Mouse (Mus musculus) G1E (cell line): ENCODE data around the gene Rapgef5. TPM values are rescaled to one million over a fixed set of nuclear protein-coding genes. Genes with fewer than 3 reads are reported as not detected.

Source experiments
- ATAC-seq: 2 replicates; pipeline ENCODE4 v1.8.0; 2016; ENCODE audit warnings: mild to moderate bottlenecking; ENCODE audit not compliant: insufficient number of reproducible peaks, poor library complexity, low FRiP score, severe bottlenecking; ENCODE audit errors: extremely low read depth
- DNase-seq: peaks from one replicate; pipeline ENCODE4 v3.0.0; 2012; ENCODE audit warnings: low spot score
- H3K27me3 ChIP-seq: 2 replicates; pipeline ENCODE4 v1.6.1; 2012; ENCODE audit warnings: mild to moderate bottlenecking, low read length, inconsistent platforms; ENCODE audit not compliant: insufficient read depth
- H3K36me3 ChIP-seq: replicated peaks from 2 replicates; pipeline ENCODE3; 2012; ENCODE audit warnings: mild to moderate bottlenecking, inconsistent platforms
- H3K4me1 ChIP-seq: 2 replicates; pipeline ENCODE4 v1.6.1; 2012; ENCODE audit warnings: low read depth, low read length, inconsistent platforms, mixed read lengths; ENCODE audit not compliant: insufficient read depth
- H3K4me3 ChIP-seq: 2 replicates; pipeline ENCODE4 v1.5.1; 2012; ENCODE audit warnings: low read depth, mild to moderate bottlenecking, inconsistent platforms, low read length, moderate library complexity, mixed read lengths
- H3K9me3 ChIP-seq: replicated peaks from 2 replicates; pipeline ENCODE4 v1.6.1; 2012; ENCODE audit warnings: inconsistent platforms
- CTCF ChIP-seq: IDR thresholded peaks from 2 replicates; pipeline ENCODE4 v1.5.1; 2012; ENCODE audit warnings: low read depth, low read length, inconsistent platforms, mixed read lengths
- GATA1 ChIP-seq: IDR thresholded peaks from 2 replicates; pipeline ENCODE4 v1.6.1; 2012; ENCODE audit warnings: borderline replicate concordance, low read length, inconsistent platforms, mixed read lengths
- GATA2 ChIP-seq: IDR thresholded peaks from 2 replicates; pipeline ENCODE4 v1.6.1; 2012; ENCODE audit warnings: low read depth, low read length, inconsistent platforms, borderline replicate concordance
- POLR2AphosphoS5 ChIP-seq: IDR thresholded peaks from 2 replicates; pipeline ENCODE4 v1.6.1; 2012; ENCODE audit warnings: low read depth, low read length, inconsistent platforms; ENCODE audit not compliant: insufficient replicate concordance
- TAL1 ChIP-seq: conservative IDR thresholded peaks from 2 replicates; pipeline ENCODE4 v1.6.1; 2012; ENCODE audit warnings: low read depth, low read length, inconsistent platforms, mixed read lengths
- polyA plus RNA-seq: library from polyadenylated mRNA; stranded (reverse); fragments of >175 nt; gene quantifications from 2 replicates; pipeline ENCODE4 v1.2.3, GENCODE M21; 2012
- total RNA-seq, 2 experiments: library from RNA; stranded (forward) in 1 of 2; stranded (reverse) in 1 of 2; fragments of 200-1000 nt in 1 of 2; fragments of >200 nt in 1 of 2; fragmentation: Nextera tagmentation in 1 of 2; gene quantifications; 2 replicates each; pipeline ENCODE4 v1.2.3; 2014 to 2017

The Rapgef5 gene
- total and polyA plus RNA-seq, 3 experiments: 0.66 TPM; not detected in 2

- DNase-seq (no peak), ATAC-seq (no peak)
- H3K4me1 ChIP-seq: no peaks in the 10 kb centered on the region
- H3K4me3 ChIP-seq: no peak overlapping the region
- H3K27me3 ChIP-seq: no peaks in the 10 kb centered on the region; the same call in 1 of the 2 replicates
- no peaks in the 10 kb centered on the region for H3K36me3 ChIP-seq
- TF ChIP-seq CTCF: no peak
- TF ChIP-seq POLR2AphosphoS5: no peak
- TF ChIP-seq TAL1: no peak
- no peak for TF ChIP-seq GATA2
- TF ChIP-seq GATA1: no peak
- H3K9me3 ChIP-seq: peaks cover 54% of the 10 kb centered on the region
Observed at GRCm38 (mm10) chr12:117684788-117685187, 168.5 kb downstream of the Rapgef5 start.

GRCm38 (mm10) chr12:117685336-117685735 is 169.1 kb downstream of the Rapgef5 start:
- Histone ChIP-seq H3K36me3 (no peaks in the 10 kb centered on the region), H3K4me3 (no peak overlapping the region), H3K27me3 (no peaks in the 10 kb centered on the region; the same call in 1 of the 2 replicates), H3K9me3 (peaks cover 49% of the 10 kb centered on the region), H3K4me1 (no peaks in the 10 kb centered on the region)
- no peak for ATAC-seq
- DNase-seq: no peak
- TF ChIP-seq POLR2AphosphoS5: no peak

- TF ChIP-seq CTCF (no peak), GATA1 (no peak), GATA2 (no peak), POLR2AphosphoS5 (no peak), TAL1 (no peak)
- ATAC-seq (no peak), DNase-seq (no peak)
- Histone ChIP-seq H3K4me1 (no peaks in the 10 kb centered on the region), H3K4me3 (no peak overlapping the region), H3K9me3 (peaks cover 39% of the 10 kb centered on the region), H3K27me3 (no peaks in the 10 kb centered on the region; the same call in 1 of the 2 replicates), H3K36me3 (no peaks in the 10 kb centered on the region)
Observed at GRCm38 (mm10) chr12:117686732-117687131, 170.5 kb downstream of the Rapgef5 start.

GRCm38 (mm10) chr12:117688655-117689548 is 172.6 kb downstream of the Rapgef5 start:
- TF ChIP-seq GATA2: no peak
- ATAC-seq (no peak), DNase-seq (no peak)
- no peaks in the 10 kb centered on the region for H3K4me1 ChIP-seq
- no peaks in the 10 kb centered on the region; the same call in 1 of the 2 replicates for H3K27me3 ChIP-seq
- H3K36me3 ChIP-seq: no peaks in the 10 kb centered on the region
- no peak overlapping the region for H3K4me3 ChIP-seq
- H3K9me3 ChIP-seq: peaks cover 26% of the 10 kb centered on the region

- H3K9me3 ChIP-seq: peaks cover 20% of the 10 kb centered on the region
- no peak overlapping the region for H3K4me3 ChIP-seq
- TF ChIP-seq TAL1 (no peak), GATA1 (no peak), GATA2 (no peak), POLR2AphosphoS5 (no peak), CTCF (no peak)
- ATAC-seq (no peak), DNase-seq (no peak)
- H3K36me3 ChIP-seq: no peaks in the 10 kb centered on the region
- no peaks in the 10 kb centered on the region for H3K4me1 ChIP-seq
- no peaks in the 10 kb centered on the region; the same call in 1 of the 2 replicates for H3K27me3 ChIP-seq
Observed at GRCm38 (mm10) chr12:117691336-117691735, 175.1 kb downstream of the Rapgef5 start.

GRCm38 (mm10) chr12:117692775-117693174 is 176.5 kb downstream of the Rapgef5 start:
- no peak for TF ChIP-seq POLR2AphosphoS5
- no peak for TF ChIP-seq TAL1
- no peak for TF ChIP-seq GATA1
- no peak for TF ChIP-seq GATA2
- TF ChIP-seq CTCF: no peak
- no peak for ATAC-seq
- no peaks in the 10 kb centered on the region for H3K4me1 ChIP-seq

More at GRCm38 (mm10) chr12:117692775-117693174, 176.5 kb downstream of the Rapgef5 start:
- Histone ChIP-seq H3K27me3 (no peaks in the 10 kb centered on the region; the same call in 1 of the 2 replicates), H3K9me3 (peaks cover 21% of the 10 kb centered on the region), H3K36me3 (no peaks in the 10 kb centered on the region), H3K4me3 (no peak overlapping the region)
- no peak for DNase-seq
